Mouse (Mus musculus): ENCODE data around the gene Tmem107.
"Not testable (repeated sequence)": the region's sequence is repeated elsewhere in the genome, so short reads cannot be mapped to it uniquely, and the experiment has no call there.

Tmem107 gene

DNA sequence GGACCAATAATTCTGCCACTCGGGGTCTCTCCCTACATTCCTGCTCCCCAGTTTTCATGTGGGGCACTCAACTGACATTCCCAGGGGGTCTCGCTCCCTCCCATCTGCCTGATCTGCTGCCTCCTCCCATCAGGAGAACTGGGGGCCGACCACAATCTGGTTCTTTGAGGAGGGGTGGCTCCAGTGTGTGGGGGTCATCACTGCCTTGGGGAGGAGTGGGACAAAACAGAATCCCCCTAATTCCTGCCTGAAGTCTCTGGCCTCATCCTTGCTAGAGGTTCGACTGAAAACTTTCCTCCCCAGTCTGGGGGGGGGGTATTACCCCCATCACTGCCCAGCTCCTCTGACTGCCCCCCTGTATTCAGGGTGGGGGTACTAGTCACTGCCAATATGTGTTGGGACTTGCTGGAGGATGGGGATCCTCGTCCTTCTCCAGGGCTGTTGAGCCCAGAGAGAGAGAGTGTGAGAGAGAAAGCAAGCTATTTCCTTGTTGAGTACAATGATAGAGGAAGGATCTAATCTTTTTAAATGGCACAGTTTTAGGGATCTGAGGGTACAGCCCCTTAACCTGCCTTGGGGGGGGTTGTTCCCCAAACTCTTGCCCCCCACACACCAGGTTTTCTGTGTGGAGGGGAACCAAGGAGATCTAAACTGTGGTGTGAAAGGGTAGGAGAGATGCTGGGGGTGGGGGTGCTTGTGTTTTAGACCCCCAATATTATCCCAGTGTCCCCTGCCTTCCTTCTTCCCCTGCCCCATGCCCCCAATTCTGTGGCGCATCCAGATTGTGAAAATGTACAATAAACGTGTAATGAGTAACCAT is 21.2 kb downstream of the Tmem107 start:
- DNase-seq (ENCODE audit: extremely low read depth, low read depth, low spot score): no peak

DNA sequence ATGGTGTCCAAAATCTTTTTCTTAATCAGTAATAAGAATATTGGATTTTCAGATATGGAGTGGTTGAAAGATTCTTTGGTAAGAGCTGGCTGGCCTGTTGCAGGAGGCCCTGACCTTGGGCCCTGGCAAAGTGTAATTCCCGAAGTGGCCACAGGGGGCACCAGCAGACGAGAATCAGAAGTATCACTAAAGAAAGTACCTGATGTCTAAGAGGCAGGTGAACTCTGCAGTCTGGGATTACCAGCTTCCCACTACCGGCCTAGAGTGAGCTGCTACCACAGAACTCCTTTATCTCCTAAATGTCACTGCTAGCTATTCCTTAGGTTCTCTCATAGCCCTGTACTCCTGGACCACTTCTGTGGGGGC is 21.8 kb downstream of the Tmem107 start:
- no peak for DNase-seq (ENCODE audit: extremely low read depth, low read depth, low spot score)

DNA sequence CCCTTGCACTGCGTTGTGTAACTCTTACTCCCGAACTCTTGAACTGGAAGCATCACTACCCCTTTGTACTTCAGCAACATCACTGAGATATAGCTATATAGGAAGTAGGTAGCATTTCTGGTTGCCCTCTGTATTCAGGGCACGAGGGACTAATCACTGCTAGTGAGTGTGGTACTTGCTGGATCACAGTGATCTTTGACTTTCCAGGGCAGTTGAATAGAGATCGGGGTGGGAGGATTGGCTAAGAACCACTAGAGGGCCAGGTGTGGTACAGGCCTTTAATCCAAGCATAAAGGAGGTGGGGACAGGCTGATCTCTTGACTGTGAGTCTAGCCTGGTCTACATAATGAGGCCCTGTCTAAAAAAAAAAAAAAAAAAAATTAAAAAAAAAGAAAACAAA is 22.3 kb downstream of the Tmem107 start:
- no peak for DNase-seq (ENCODE audit: extremely low read depth, low read depth, low spot score)

DNA sequence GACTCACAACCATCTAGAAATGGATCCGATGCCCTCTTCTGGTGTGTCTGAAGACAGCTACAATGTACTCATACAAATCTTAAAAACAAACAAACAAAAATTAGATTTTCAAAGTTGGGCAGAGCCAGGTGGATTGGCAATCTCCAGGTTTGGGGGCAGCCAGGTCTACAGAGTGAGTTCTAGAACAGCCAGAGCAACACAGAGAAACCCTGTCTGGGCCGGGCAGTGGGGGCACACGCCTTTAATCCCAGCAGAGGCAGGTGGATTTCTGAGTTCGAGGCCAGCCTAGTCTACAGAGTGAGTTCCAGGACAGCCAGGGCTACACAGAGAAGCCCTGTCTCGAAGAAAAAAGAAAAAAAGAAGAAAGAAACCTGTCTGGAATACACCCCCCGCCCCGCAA is 23.2 kb downstream of the Tmem107 start:
- DNase-seq (ENCODE audit: extremely low read depth, low read depth, low spot score): not testable (repeated sequence)

DNA sequence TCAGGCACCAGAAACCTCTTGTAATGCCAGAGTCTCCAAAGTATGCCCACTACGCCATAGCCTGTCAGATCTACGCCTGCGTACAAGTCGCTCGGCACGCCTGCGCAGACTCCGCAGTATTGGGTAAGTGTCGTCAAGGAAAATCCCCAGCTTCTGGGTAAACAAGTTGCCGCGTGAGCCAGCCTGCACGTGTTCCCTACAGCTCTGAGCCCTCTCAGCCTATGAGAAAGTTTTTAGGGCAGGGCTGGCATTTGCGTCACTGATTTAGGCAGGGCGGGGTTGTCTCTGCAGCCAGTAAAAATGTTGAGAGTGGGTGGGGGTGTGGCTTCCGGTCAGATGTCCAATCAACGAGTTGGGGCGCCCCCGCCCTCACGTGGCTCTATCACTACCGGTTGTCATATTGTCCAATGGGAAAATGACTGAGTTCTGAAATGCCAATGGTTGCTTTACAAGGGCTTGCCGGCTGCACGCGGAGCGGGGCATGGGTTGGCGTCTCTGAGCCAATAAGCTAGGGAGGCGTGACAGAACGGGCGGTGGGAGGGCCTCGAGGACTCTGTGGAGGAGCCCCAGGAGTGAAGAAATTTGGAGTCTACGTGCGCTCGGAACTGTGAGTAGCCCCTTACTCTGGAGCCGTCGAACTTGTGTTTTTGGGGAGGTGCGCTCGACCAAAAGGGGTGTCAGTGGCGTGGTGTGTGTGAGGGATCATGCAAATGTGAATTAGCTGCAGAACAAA is 24.3 kb downstream of the Tmem107 start, which contains the start of gene Per1:
Gene Per1, plus strand, starts transcription at position 521 of the 733 bp plus-strand sequence.
- peak; percentile 99 for DNase-seq (ENCODE audit: extremely low read depth, low read depth, low spot score)

DNA sequence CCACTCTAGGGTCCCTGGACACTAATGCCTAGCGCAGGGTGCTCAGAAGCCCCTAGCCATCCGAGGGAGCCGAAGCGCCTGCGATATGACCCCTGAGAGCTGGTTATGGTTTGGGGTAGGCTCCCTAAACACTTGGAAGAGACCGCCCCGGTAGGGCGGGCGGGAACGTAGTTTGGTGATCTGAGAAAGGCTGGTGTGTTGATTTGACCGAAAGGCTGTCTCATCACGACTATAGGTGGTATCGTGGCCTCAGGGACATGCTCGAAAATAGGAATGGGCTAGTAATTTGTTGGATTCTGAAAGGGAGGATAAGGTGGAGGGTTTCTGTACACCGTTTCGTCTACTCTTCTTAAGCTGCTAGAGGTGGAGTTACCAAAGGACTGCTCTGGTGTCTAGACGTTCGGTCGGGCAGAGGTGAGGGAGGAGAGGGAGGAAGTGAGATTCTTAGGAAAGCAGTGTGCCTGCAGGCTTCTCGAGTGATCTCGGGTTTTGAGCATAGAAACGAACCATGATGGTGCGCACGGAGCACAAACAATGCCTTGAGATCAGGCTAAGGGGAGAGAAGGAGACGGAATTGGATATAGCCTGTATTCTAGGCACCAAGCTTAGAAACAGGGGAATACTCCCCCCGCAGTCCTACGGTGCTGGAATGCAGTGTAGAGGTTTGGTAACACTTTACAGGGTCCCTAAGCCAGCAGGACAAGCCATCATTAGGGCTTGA is 25.1 kb downstream of the Tmem107 start:
- no peak for DNase-seq (ENCODE audit: extremely low read depth, low read depth, low spot score)

DNA sequence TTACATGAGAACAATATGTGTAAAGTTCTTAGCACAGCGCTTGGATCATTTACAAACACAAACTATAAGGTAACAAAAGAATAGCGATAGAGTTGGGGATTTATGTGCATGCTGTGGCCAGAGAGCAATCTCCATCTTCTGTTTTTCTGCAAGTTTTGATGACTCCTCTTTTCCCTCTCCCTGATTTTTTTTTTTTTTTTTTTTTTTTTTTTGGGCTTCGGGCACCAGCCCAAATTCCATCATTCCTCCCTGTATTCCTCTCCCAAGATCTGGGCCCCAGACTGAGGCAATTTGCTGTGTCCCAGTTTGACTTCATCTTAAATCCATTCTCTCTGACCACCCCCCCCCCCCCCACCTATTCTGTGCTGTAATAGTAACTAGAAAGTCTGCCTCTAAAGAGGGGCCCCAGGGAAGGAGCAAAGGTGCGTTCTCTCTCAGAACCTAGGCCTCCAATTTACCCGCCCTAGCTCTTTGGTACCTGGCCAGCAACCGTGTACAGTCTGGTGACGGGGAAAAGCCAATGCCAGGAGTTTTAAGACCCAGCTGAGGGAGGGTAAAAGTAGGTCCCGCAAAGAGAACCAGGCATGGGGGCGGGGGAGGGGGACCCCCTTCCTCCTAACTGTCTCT is 25.9 kb downstream of the Tmem107 start:
- no peak for DNase-seq (ENCODE audit: extremely low read depth, low read depth, low spot score)

DNA sequence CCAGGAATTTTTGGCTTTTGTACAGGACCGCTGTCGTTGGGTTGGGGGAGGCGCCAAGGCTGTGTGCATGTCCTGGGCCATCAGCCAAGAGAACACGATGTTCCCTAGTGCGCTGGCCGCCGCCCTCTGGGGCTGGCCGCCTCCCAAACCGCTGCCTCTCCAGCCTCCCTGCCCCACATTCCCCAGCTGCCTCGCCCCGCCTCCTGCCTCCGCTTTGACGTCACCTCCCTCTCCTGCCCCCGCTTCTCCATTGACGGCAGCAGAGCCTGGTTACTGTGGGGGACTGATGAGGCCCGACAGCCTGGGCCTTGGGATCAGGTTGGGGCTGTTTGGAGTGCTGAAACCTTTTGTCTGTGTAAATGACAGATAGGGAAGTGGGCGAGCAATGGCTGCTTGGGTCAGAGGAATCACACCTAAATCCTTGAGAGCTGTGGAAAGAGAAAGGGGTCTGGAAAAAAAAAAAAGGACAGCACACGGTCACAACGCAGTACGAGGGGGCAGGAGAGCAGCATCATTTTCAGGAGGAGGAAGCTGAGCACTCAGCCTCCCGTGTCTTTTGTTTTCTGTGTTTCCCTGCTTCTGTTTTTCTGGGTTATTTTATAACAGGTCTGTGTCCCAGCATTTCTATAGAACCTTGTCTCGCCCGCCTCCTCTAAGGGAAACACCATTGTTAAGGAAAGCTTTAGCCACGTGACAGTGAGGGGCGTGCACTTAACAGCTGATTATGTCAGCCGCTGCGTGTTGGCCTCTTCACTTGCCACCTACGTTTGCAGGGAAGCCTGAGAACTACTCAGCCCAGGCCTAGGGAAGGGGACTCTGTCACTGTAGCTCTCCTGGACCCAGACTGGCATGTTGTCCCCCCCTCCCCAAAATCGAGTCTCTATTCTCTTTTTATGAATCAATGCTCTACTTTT is 26.6 kb downstream of the Tmem107 start:
- DNase-seq (ENCODE audit: extremely low read depth, low read depth, low spot score): no peak

DNA sequence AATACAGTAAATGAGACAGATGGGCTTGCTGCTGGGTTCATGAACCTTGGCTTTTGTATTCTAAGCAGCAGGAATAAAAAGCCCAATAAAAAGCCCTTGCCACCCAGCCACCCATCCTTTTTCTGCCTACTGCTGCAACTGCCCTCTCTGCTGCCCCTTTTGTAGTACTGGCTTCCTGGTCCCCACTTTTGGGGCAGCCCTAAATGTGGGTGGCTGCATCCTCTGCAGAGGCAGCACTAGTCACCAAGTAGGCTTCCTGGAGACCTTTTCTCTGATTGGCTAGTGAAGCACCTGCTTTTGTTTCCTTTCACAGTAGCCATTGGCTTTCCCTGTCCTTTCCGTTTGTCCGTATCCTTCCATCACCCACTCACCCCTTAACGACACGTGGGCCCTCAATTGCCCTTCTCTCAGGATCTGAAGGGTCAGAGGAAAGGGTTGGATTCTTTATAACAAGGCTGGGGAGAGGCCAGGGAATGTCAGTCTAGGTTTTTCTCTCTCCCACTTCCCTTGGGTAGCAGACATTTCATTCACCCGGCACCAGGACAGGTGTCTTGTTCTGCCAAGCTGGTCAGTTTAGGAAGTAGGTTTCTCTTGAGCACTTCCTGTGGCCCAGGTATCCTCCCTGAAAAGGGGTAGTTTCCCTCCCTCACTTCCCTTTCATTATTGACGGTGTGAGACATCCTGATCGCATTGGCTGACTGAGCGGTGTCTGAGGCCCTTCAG is 27.6 kb downstream of the Tmem107 start:
- DNase-seq (ENCODE audit: extremely low read depth, low read depth, low spot score): no peak

DNA sequence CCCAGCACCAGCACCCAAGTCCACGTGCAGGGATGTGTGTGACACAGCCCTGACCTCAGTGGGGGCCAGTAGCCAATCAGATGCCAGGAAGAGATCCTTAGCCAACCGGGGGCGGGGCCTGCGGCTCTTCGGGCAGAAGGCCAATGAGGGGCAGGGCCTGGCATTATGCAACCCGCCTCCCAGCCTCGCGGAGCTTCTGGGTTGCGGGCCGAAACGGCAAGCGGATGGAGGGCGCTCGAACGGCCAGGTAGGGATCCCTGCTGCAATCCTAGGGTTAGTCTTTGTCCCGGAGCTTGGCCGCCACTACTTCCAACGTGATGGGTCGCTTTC is 28.1 kb downstream of the Tmem107 start:
- DNase-seq (ENCODE audit: extremely low read depth, low read depth, low spot score): no peak

DNA sequence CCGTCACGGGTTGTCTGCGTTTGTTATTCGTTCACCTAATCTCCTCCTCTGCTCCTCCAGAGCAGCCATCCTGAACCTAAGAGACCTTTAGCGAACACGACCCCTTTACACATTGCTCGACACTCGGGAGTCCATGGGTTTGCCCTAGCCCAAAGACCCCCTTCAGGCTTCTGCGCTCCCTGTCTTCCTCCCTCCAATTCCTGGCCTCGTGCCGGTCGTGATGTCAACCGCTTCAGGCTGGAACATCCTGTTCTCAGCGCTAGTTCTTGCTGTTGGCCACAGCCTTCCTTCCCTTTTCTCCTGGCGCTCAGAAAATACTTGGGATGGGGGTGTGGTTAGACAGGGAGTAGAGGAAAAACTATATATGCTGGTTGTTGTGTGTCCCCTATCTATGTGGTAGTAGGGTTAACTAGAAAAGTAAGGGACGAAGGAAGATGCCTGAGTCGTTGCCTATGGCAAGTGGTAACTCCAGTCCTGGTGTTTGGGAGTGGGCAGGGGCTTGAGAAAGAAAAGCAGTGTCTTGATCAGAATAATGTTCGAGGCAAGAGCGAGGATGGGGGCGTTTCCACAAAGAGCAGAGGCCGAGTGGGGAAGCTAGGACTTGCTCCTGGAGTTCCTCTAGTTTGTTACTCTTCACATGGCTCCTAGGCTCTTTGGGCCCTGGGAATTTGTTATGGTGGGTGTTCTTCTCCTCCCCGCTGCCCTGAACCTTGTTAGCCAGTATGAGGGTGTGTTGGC is 28.7 kb downstream of the Tmem107 start:
- DNase-seq (ENCODE audit: extremely low read depth, low read depth, low spot score): no peak

DNA sequence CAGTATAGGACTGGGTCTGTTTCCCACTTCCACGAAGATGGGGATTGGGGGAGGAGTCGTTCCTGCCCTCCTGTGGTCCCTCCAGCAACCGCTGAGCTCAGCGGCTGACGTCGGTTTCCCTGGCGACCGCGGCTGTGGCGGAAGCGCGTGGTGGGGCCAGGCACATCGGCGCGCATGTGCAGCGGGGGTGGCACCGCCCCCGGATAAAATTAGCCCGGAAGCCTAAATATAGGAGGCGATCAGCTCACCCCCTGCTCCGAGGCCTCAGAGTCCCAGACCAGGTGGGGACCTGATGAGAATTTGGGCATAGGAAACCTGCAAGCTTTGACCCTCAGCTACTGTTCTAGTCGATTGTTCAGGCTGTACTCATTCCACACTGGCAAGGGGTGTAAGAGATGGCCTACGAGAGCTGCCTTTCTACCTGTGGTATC is 29.3 kb downstream of the Tmem107 start:
- DNase-seq (ENCODE audit: extremely low read depth, low read depth, low spot score): no peak

DNA sequence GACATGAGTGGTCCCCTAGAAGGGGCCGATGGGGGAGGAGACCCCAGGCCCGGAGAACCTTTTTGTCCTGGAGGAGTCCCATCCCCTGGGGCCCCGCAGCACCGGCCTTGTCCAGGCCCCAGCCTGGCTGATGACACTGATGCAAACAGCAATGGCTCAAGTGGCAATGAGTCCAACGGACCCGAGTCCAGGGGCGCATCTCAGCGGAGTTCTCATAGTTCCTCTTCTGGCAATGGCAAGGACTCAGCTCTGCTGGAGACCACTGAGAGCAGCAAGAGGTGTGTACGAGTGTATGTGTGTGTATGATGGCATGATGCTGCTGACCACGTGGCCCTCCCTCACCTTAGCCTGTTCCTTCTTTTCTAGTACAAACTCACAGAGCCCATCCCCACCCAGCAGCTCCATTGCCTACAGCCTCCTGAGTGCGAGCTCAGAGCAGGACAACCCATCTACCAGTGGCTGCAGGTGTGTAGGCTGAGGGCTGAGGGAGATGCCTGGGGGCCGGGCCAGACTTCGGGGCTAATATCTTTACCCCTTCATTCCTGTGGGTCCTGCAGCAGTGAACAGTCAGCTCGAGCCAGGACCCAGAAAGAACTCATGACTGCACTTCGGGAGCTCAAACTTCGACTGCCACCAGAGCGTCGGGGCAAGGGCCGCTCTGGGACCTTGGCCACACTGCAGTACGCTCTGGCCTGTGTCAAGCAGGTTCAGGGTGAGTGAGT is 30.2 kb downstream of the Tmem107 start:
- DNase-seq (ENCODE audit: extremely low read depth, low read depth, low spot score): no peak

DNA sequence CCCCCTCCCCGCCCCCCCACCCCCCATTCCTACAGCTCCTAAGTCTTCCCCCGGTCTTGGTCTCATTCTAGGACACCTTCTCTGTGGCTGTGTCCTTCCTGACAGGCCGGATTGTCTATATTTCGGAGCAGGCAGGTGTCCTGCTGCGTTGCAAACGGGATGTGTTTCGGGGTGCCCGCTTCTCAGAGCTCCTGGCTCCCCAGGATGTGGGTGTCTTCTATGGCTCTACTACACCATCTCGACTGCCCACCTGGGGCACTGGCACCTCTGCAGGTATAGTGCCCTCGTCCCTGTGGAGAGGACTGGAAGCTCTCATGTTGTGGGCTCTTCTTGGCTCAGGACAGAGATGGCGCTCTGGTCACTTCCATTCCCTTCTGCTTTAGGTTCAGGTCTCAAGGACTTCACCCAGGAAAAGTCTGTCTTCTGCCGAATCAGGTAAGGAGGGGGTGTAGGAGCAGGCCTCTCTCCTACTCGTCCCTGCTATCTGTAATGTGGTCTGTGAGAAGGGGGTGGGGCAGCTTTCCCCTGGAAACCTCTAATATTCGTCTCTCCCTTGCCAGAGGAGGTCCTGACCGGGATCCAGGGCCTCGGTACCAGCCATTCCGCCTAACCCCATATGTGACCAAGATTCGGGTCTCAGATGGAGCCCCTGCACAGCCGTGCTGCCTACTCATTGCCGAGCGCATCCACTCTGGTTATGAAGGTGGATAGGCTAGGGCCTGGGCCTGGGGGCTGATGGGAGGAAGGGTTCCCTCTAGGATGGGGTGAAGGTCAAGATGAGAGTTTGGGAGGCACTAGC is 31.2 kb downstream of the Tmem107 start:
- DNase-seq (ENCODE audit: extremely low read depth, low read depth, low spot score): no peak

DNA sequence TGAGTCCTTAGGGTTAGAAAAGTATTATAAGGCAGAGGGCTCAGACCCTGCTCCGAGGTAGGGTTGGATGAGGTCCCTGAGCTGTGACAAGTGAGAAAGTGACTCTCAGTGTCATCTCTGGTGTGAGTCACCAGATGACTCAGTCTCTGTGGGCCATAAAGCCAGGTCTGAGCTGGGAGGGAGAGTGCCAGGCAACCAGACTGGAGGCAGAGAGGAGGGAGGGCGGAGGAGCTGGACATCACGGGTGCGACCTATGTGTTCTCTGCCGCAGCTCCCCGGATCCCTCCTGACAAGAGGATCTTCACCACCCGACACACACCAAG is 31.8 kb downstream of the Tmem107 start:
- DNase-seq (ENCODE audit: extremely low read depth, low read depth, low spot score): no peak

DNA sequence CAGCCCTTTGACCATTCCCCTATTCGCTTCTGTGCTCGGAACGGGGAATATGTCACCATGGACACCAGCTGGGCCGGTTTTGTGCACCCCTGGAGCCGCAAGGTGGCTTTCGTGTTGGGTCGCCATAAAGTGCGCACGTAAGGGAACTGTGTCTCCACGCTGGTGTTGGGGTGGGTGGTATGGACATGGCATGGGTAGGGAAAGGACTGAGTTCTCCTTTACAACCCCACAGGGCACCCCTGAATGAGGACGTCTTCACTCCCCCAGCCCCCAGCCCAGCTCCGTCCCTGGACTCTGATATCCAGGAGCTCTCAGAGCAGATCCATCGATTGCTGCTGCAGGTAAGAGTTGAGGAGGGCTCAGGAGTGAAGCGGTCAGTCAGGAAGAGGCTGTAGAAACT is 32.5 kb downstream of the Tmem107 start:
- no peak for DNase-seq (ENCODE audit: extremely low read depth, low read depth, low spot score)

DNA sequence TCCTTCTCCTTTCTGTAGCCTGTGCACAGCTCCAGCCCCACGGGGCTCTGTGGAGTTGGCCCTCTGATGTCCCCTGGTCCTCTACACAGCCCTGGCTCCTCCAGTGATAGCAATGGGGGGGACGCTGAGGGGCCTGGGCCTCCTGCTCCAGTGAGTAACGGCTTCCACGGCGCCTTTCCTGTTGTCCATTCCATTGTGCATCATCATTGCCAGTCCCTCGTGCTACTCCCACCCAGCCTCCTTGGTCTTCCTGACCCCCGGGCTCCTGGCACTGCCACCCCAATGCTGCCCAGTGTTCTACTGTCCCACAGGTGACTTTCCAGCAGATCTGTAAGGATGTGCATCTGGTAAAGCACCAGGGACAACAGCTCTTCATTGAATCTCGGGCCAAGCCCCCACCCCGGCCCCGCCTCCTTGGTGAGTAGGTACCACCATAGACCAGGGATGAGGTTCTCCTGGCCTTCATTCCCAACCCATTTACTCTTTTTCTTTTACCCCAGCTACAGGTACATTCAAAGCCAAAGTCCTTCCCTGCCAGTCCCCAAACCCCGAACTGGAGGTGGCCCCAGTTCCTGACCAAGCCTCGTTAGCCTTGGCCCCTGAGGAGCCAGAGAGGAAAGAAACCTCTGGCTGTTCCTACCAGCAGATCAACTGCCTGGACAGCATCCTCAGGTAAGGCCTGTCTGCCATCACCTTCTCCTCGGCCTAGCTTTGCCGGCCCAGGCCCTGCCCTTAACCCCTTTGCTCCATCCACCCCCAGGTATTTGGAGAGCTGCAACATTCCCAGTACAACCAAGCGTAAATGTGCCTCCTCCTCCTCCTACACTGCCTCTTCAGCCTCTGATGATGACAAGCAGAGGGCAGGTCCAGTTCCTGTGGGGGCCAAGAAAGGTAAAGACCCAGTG is 33.2 kb downstream of the Tmem107 start:
- DNase-seq (ENCODE audit: extremely low read depth, low read depth, low spot score): no peak

Measured in fat pad, adult 2 months (tissue).